Mouse (Mus musculus): ENCODE data around the gene Slc6a9. TPM values are rescaled to one million over a fixed set of nuclear protein-coding genes. Genes with fewer than 3 reads are reported as not detected.
A peak's percentile ranks its signal among the peaks of the same experiment; 100 is the strongest.

Gene Slc6a9
- 14.3 and 16.0 TPM in 2 replicates for polyA plus RNA-seq (2016; fragmentation: Nextera tagmentation; extraction: Ambion mirVana)

GRCm38 (mm10) chr4:117834457-117834844, at the start of gene Slc6a9:
Gene Slc6a9 (plus strand): TSS chr4:117834506.
- Histone ChIP-seq H3K4me1 (peaks cover 15% of the 10 kb centered on the region), H3K4me3 (peak within 1 kb of the TSS; percentile 70), H3K9me3 (no peaks in the 10 kb centered on the region), H3K9ac (peak within 1 kb of the TSS; percentile 76), H3K27ac (peak within 1 kb of the TSS; percentile 91), H3K36me3 (no peaks in the 10 kb centered on the region), H3K4me2 (replicated peaks) (peak within 1 kb of the TSS; percentile 76), H3K27me3 (no peaks in the 10 kb centered on the region)
- ATAC-seq (ENCODE audit: insufficient number of reproducible peaks, insufficient read depth, low FRiP score, low TSS enrichment), result no peak
- WGBS, result 24% methylated on average over 3 of the region's 3 CpGs

- no peaks in the 10 kb centered on the region for H3K27me3 ChIP-seq
- no peak overlapping the region for H3K27ac ChIP-seq
- H3K9me3 ChIP-seq, result no peaks in the 10 kb centered on the region
- no peaks in the 10 kb centered on the region for H3K36me3 ChIP-seq
- peak overlapping the region; percentile 16 for H3K4me2 ChIP-seq (replicated peaks)
- ATAC-seq (ENCODE audit: insufficient number of reproducible peaks, insufficient read depth, low FRiP score, low TSS enrichment), result peak; percentile 56; the same call in 1 of the 2 replicates
- no peak overlapping the region for H3K9ac ChIP-seq
- no peak overlapping the region for H3K4me3 ChIP-seq
- no peaks in the 10 kb centered on the region for H3K4me1 ChIP-seq
- 34% methylated on average over 8 of the region's 8 CpGs for WGBS
Observed at GRCm38 (mm10) chr4:117786963-117787362, 47.3 kb upstream of the Slc6a9 start.

- Histone ChIP-seq H3K4me3 (no peak overlapping the region), H3K4me2 (replicated peaks) (no peak overlapping the region), H3K27me3 (no peaks in the 10 kb centered on the region), H3K36me3 (no peaks in the 10 kb centered on the region), H3K4me1 (no peaks in the 10 kb centered on the region), H3K9ac (no peak overlapping the region), H3K9me3 (no peaks in the 10 kb centered on the region), H3K27ac (no peak overlapping the region)
- ATAC-seq (ENCODE audit: insufficient number of reproducible peaks, insufficient read depth, low FRiP score, low TSS enrichment), result no peak
- WGBS, result 64% methylated on average over 10 of the region's 10 CpGs
Observed at GRCm38 (mm10) chr4:117788308-117788707, 46.0 kb upstream of the Slc6a9 start.

GRCm38 (mm10) chr4:117799904-117800303, 34.4 kb upstream of the Slc6a9 start:
- no peak overlapping the region for H3K4me3 ChIP-seq
- 83% methylated on average over 6 of the region's 6 CpGs for WGBS
- ATAC-seq (ENCODE audit: insufficient number of reproducible peaks, insufficient read depth, low FRiP score, low TSS enrichment), result no peak

GRCm38 (mm10) chr4:117806992-117807391, 27.3 kb upstream of the Slc6a9 start:
- H3K9ac ChIP-seq, result no peak overlapping the region
- H3K27ac ChIP-seq, result no peak overlapping the region
- no peak overlapping the region for H3K4me2 ChIP-seq (replicated peaks)
- H3K9me3 ChIP-seq, result no peaks in the 10 kb centered on the region
- 80% methylated on average over 5 of the region's 5 CpGs for WGBS
- H3K36me3 ChIP-seq, result no peaks in the 10 kb centered on the region
- no peaks in the 10 kb centered on the region for H3K4me1 ChIP-seq
- ATAC-seq (ENCODE audit: insufficient number of reproducible peaks, insufficient read depth, low FRiP score, low TSS enrichment), result no peak
- H3K4me3 ChIP-seq, result no peak overlapping the region
- no peaks in the 10 kb centered on the region for H3K27me3 ChIP-seq

More at GRCm38 (mm10) chr4:117799904-117800303, 34.4 kb upstream of the Slc6a9 start:
- Histone ChIP-seq H3K27ac (no peak overlapping the region), H3K4me2 (replicated peaks) (no peak overlapping the region), H3K27me3 (no peaks in the 10 kb centered on the region), H3K4me1 (no peaks in the 10 kb centered on the region), H3K9ac (no peak overlapping the region), H3K36me3 (no peaks in the 10 kb centered on the region), H3K9me3 (no peaks in the 10 kb centered on the region)

- no peaks in the 10 kb centered on the region for H3K9me3 ChIP-seq
- no peak overlapping the region for H3K4me3 ChIP-seq
- H3K4me2 ChIP-seq (replicated peaks), result no peak overlapping the region
- H3K4me1 ChIP-seq, result no peaks in the 10 kb centered on the region
- no peak for ATAC-seq (ENCODE audit: insufficient number of reproducible peaks, insufficient read depth, low FRiP score, low TSS enrichment)
- 60% methylated on average over 2 of the region's 2 CpGs for WGBS
- no peaks in the 10 kb centered on the region for H3K36me3 ChIP-seq
- H3K27ac ChIP-seq, result no peak overlapping the region
- H3K27me3 ChIP-seq, result no peaks in the 10 kb centered on the region
- H3K9ac ChIP-seq, result no peak overlapping the region
Observed at GRCm38 (mm10) chr4:117810933-117811332, 23.4 kb upstream of the Slc6a9 start.

GRCm38 (mm10) chr4:117813591-117814192, 20.6 kb upstream of the Slc6a9 start:
- ATAC-seq (ENCODE audit: insufficient number of reproducible peaks, insufficient read depth, low FRiP score, low TSS enrichment), result no peak
- Histone ChIP-seq H3K36me3 (no peaks in the 10 kb centered on the region), H3K27ac (no peak overlapping the region), H3K4me2 (replicated peaks) (no peak overlapping the region), H3K4me3 (no peak overlapping the region), H3K4me1 (no peaks in the 10 kb centered on the region), H3K9me3 (no peaks in the 10 kb centered on the region), H3K9ac (no peak overlapping the region), H3K27me3 (no peaks in the 10 kb centered on the region)
- 64% methylated on average over 9 of the region's 9 CpGs for WGBS

GRCm38 (mm10) chr4:117814333-117814732, 20.0 kb upstream of the Slc6a9 start:
- Histone ChIP-seq H3K4me3 (no peak overlapping the region), H3K27ac (no peak overlapping the region), H3K4me2 (replicated peaks) (no peak overlapping the region), H3K27me3 (no peaks in the 10 kb centered on the region), H3K9me3 (no peaks in the 10 kb centered on the region), H3K36me3 (no peaks in the 10 kb centered on the region), H3K9ac (no peak overlapping the region), H3K4me1 (no peaks in the 10 kb centered on the region)
- WGBS, result 61% methylated on average over 4 of the region's 4 CpGs
- ATAC-seq (ENCODE audit: insufficient number of reproducible peaks, insufficient read depth, low FRiP score, low TSS enrichment), result no peak

- no peaks in the 10 kb centered on the region for H3K9me3 ChIP-seq
- no peak overlapping the region for H3K27ac ChIP-seq
- ATAC-seq (ENCODE audit: insufficient number of reproducible peaks, insufficient read depth, low FRiP score, low TSS enrichment), result no peak
- no peak overlapping the region for H3K4me2 ChIP-seq (replicated peaks)
- H3K27me3 ChIP-seq, result no peaks in the 10 kb centered on the region
- H3K36me3 ChIP-seq, result no peaks in the 10 kb centered on the region
- H3K4me1 ChIP-seq, result no peaks in the 10 kb centered on the region
- no peak overlapping the region for H3K4me3 ChIP-seq
- 63% methylated on average over 5 of the region's 5 CpGs for WGBS
- no peak overlapping the region for H3K9ac ChIP-seq
Observed at GRCm38 (mm10) chr4:117816776-117817175, 17.5 kb upstream of the Slc6a9 start.

- Histone ChIP-seq H3K4me3 (no peak overlapping the region), H3K27ac (no peak overlapping the region), H3K4me2 (replicated peaks) (no peak overlapping the region), H3K27me3 (no peaks in the 10 kb centered on the region), H3K9ac (no peak overlapping the region), H3K9me3 (no peaks in the 10 kb centered on the region), H3K36me3 (no peaks in the 10 kb centered on the region), H3K4me1 (no peaks in the 10 kb centered on the region)
- 87% methylated on average over 10 of the region's 10 CpGs for WGBS
- no peak for ATAC-seq (ENCODE audit: insufficient number of reproducible peaks, insufficient read depth, low FRiP score, low TSS enrichment)
Observed at GRCm38 (mm10) chr4:117818032-117818431, 16.3 kb upstream of the Slc6a9 start.

GRCm38 (mm10) chr4:117828572-117829145, 5.6 kb upstream of the Slc6a9 start:
- H3K4me2 ChIP-seq (replicated peaks), result no peak overlapping the region
- ATAC-seq (ENCODE audit: insufficient number of reproducible peaks, insufficient read depth, low FRiP score, low TSS enrichment), result no peak
- H3K9me3 ChIP-seq, result no peaks in the 10 kb centered on the region
- no peaks in the 10 kb centered on the region for H3K36me3 ChIP-seq
- no peak overlapping the region for H3K9ac ChIP-seq
- no peak overlapping the region for H3K4me3 ChIP-seq
- no peak overlapping the region for H3K27ac ChIP-seq
- peaks cover 9% of the 10 kb centered on the region; the same call in 1 of the 2 replicates for H3K4me1 ChIP-seq
- H3K27me3 ChIP-seq, result no peaks in the 10 kb centered on the region
- WGBS, result 73% methylated on average over 8 of the region's 8 CpGs

GRCm38 (mm10) chr4:117829260-117830123, 4.8 kb upstream of the Slc6a9 start:
- Histone ChIP-seq H3K9me3 (no peaks in the 10 kb centered on the region), H3K4me2 (replicated peaks) (no peak overlapping the region; the same call in 1 of the 2 replicates), H3K4me1 (peaks cover 12% of the 10 kb centered on the region), H3K9ac (no peak overlapping the region), H3K36me3 (no peaks in the 10 kb centered on the region), H3K27me3 (no peaks in the 10 kb centered on the region), H3K27ac (no peak overlapping the region), H3K4me3 (no peak overlapping the region)
- WGBS, result 9% methylated on average over 12 of the region's 12 CpGs
- ATAC-seq (ENCODE audit: insufficient number of reproducible peaks, insufficient read depth, low FRiP score, low TSS enrichment), result no peak

Measured in embryonic facial prominence, embryonic 12.5 days (tissue).